Mouse (Mus musculus): ENCODE data around the gene Ssr1.

Gene Ssr1

DNA sequence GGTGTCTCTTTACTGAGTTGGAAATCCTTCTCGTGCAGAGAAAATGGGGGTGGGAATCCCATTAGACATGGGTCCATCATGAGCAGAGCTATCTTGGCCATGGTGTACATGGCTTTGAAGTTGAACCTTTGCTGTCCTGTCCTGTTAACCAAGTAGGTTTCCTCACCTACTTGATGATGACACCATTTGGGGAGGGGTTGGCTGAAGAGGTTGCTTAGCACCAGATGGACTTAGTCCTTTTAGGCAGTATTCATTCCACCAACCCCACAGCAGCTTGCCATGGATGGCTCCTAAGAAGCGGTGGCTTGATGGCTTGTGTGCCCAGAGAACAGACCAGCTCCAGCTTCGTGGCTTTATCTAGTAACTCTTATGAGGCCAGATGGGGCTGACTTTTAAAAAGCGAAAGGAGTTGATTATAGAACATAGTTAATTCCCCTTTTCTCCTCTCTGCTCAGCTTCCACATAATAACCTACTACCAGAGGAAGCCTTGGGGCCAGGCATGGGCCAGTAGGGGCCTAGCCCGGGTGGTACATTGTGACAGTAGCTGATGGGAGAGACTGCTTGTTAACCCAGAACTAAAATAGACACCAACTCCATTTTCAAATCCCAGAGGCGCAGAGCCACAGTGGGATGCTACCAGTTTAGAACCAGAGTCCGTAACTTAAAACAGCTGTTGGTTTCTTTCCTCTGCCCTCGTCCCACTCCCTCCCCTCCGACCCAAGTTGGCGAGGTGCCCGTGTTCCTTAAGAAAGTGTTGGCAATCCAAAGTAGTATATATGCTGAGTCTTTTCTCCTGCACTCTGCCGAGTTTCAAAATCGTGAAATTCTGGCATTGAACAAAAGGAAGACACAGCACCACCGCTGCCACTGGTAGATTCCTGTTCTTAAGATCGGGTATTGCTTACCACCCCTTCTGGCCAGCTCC, 75.4 kb downstream of the Ssr1 start:
- DNase-seq (ENCODE audit: low spot score), result no peak

All from embryo, embryonic 10.5 days (tissue).